ENCODE assay signal across 8 mouse cellular contexts in the genomic region with DNA sequence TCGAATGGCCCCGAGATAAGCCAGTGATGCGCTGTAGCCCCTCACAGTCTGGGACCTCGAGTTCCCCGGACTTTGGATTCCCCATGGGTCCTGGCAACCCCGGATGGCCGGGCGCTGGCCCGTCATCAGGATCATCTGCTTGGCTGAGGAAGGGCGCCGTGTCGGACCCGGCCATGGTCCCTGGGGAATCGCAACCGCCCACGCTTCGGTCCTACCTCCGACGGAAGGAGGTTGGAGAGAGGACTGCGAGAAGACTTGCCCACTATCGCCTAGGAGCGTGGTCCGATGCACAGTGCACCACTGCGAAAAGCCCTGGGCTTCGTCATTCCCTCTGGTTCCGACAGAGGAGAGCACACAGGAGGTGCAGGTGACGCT. TPM values are rescaled to one million over a fixed set of nuclear protein-coding genes. Genes with fewer than 3 reads are reported as not detected.
DNase-seq lines count a peak whose midpoint lies in the region; ATAC-seq and TF ChIP-seq lines count a peak whose summit lies in the region.

No protein-coding gene starts in this region.

- WGBS in neural tube, embryonic 11.5 days: 2% methylated on average over 27 of the region's 27 CpGs
- 2% methylated on average over 27 of the region's 27 CpGs for WGBS in heart, postnatal 0 days
- WGBS in liver, embryonic 14.5 days (ENCODE audit: insufficient replicate concordance): 1% methylated on average over 27 of the region's 27 CpGs

- TF ChIP-seq EP300 in heart, postnatal 0 days (IDR thresholded peaks at IDR 0.05; ENCODE audit: low read depth): no peak
- TF ChIP-seq EP300 in liver, embryonic 14.5 days (IDR thresholded peaks at IDR 0.05; ENCODE audit: low read depth): no peak

- TF ChIP-seq CTCF in heart, postnatal 0 days (IDR thresholded peaks at IDR 0.05; ENCODE audit: low read depth): no peak
- TF ChIP-seq CTCF in liver, embryonic 14.5 days (IDR thresholded peaks at IDR 0.05; ENCODE audit: low read depth): no peak
- TF ChIP-seq CTCF in testis, adult 2 months (IDR thresholded peaks at IDR 0.05; ENCODE audit: control insufficient read depth, insufficient read depth, insufficient replicate concordance, low read depth, low read length): no peak

- TF ChIP-seq POLR2A in testis, adult 2 months (IDR thresholded peaks at IDR 0.05; ENCODE audit: control insufficient read depth, low read depth, low read length): no peak; the same call in 1 of the 2 replicates

- H3K9ac ChIP-seq in neural tube, embryonic 11.5 days (ENCODE audit: low read length): peak overlapping the region; percentile 83
- H3K9ac ChIP-seq in heart, postnatal 0 days (replicated peaks; ENCODE audit: low read depth, low read length): peak overlapping the region; percentile 87
- H3K9ac ChIP-seq in liver, embryonic 14.5 days (replicated peaks): peak overlapping the region; percentile 76

- H3K36me3 ChIP-seq in neural tube, embryonic 11.5 days (ENCODE audit: control insufficient read depth, insufficient read depth, low read length): peaks cover 4% of the 10 kb centered on the region; the same call in 1 of the 2 replicates
- H3K36me3 ChIP-seq in heart, postnatal 0 days (replicated peaks; ENCODE audit: control insufficient read depth, insufficient read depth, low read length): peaks cover 25% of the 10 kb centered on the region
- peaks cover 4% of the 10 kb centered on the region for H3K36me3 ChIP-seq in liver, embryonic 14.5 days (replicated peaks; ENCODE audit: control insufficient read depth, insufficient read depth, low read depth)
- no peaks in the 10 kb centered on the region for H3K36me3 ChIP-seq in testis, adult 2 months (ENCODE audit: control insufficient read depth, insufficient read depth, low read length)

- peak; percentile 35 for DNase-seq in adrenal gland, postnatal 14 days
- DNase-seq in adrenal gland, adult 8-10 months: no peak
- no peak for DNase-seq in neural tube, embryonic 11.5 days (ENCODE audit: low spot score)
- no peak for DNase-seq in neural tube, embryonic 10.5 days (ENCODE audit: extremely low spot score, low spot score)
- no peak for DNase-seq in heart, postnatal 0 days (ENCODE audit: low spot score)
- DNase-seq in liver, embryonic 14.5 days (ENCODE audit: low read depth in 3 of 3, low spot score in 3 of 3): no peak
- DNase-seq in embryo, embryonic 9.5 days (ENCODE audit: extremely low spot score): no peak

- peak; percentile 45 for ATAC-seq in neural tube, embryonic 11.5 days (ENCODE audit: insufficient read depth, low FRiP score, low TSS enrichment)
- ATAC-seq in heart, postnatal 0 days (ENCODE audit: insufficient read depth, low read depth): peak; percentile 31
- ATAC-seq in liver, embryonic 14.5 days (ENCODE audit: insufficient read depth): peak; percentile 58

- peak overlapping the region; percentile 97 for H3K4me2 ChIP-seq in neural tube, embryonic 11.5 days (ENCODE audit: low read depth)
- peak overlapping the region; percentile 96 for H3K4me2 ChIP-seq in heart, postnatal 0 days (ENCODE audit: low read depth, low read length)
- H3K4me2 ChIP-seq in liver, embryonic 14.5 days (ENCODE audit: low read depth): peak overlapping the region; percentile 96

- peak overlapping the region; percentile 93 for H3K4me3 ChIP-seq in neural tube, embryonic 11.5 days (ENCODE audit: low read depth, low read length)
- peak overlapping the region; percentile 96 for H3K4me3 ChIP-seq in heart, postnatal 0 days (ENCODE audit: low read depth, low read length)
- H3K4me3 ChIP-seq in liver, embryonic 14.5 days (ENCODE audit: insufficient read depth in 1 of 2, low read depth in 2 of 2, low read length in 2 of 2): peak overlapping the region; percentile 84 to 89
- H3K4me3 ChIP-seq in testis, adult 2 months (ENCODE audit: control insufficient read depth, low read depth, low read length): peak overlapping the region; percentile 84

- peaks cover 8% of the 10 kb centered on the region for H3K4me1 ChIP-seq in neural tube, embryonic 11.5 days (ENCODE audit: control insufficient read depth, insufficient read depth, low read length)
- H3K4me1 ChIP-seq in heart, postnatal 0 days (ENCODE audit: control insufficient read depth, insufficient read depth): 0 out of 2 replicates have a peak, but pooled peaks cover 9% of the 10 kb centered on the region
- peaks cover 4 to 12% of the 10 kb centered on the region in 2 experiments for H3K4me1 ChIP-seq in liver, embryonic 14.5 days (replicated peaks; ENCODE audit: control insufficient read depth in 2 of 2, insufficient read depth in 2 of 2, low read length in 1 of 2)
- peaks cover 9% of the 10 kb centered on the region for H3K4me1 ChIP-seq in testis, adult 2 months (ENCODE audit: control insufficient read depth, insufficient read depth, low read length)

- no peaks in the 10 kb centered on the region for H3K27me3 ChIP-seq in neural tube, embryonic 11.5 days (ENCODE audit: control insufficient read depth, insufficient read depth, low read length)
- H3K27me3 ChIP-seq in heart, postnatal 0 days (ENCODE audit: control insufficient read depth, insufficient read depth, low read length): no peaks in the 10 kb centered on the region
- no peaks in the 10 kb centered on the region; the same call in 1 of the 2 replicates for H3K27me3 ChIP-seq in liver, embryonic 14.5 days (ENCODE audit: control insufficient read depth, insufficient read depth, low read length)
- H3K27me3 ChIP-seq in testis, adult 2 months (ENCODE audit: control insufficient read depth, insufficient read depth, low read length): no peaks in the 10 kb centered on the region

- H3K9me3 ChIP-seq in neural tube, embryonic 11.5 days (ENCODE audit: control insufficient read depth, low read length): no peaks in the 10 kb centered on the region
- no peaks in the 10 kb centered on the region for H3K9me3 ChIP-seq in heart, postnatal 0 days (replicated peaks; ENCODE audit: control insufficient read depth, low read length)
- H3K9me3 ChIP-seq in liver, embryonic 14.5 days (ENCODE audit: control insufficient read depth, low read length): no peaks in the 10 kb centered on the region

- H3K27ac ChIP-seq in neural tube, embryonic 11.5 days (ENCODE audit: low read depth, low read length): 0 out of 2 replicates have a peak overlapping the region, but pooled peaks have one; percentile 34
- peak overlapping the region; percentile 59; the same call in 1 of the 2 replicates for H3K27ac ChIP-seq in heart, postnatal 0 days (ENCODE audit: low read depth)
- H3K27ac ChIP-seq in liver, embryonic 14.5 days: peak overlapping the region; percentile 19; the same call in 1 of the 2 replicates
- H3K27ac ChIP-seq in testis, adult 2 months (ENCODE audit: control insufficient read depth, insufficient read depth, low read depth, low read length): peak overlapping the region; percentile 4; the same call in 1 of the 2 replicates

RNA-seq across cellular contexts. Expression of a gene that starts 0.4 kb away (rescaled TPM):
- 38.7 and 45.0 TPM in 2 replicates for total RNA-seq in adrenal gland, postnatal 14 days (2021)
- 10 to 100 TPM; 36.9 to 57.2 (median 45.6) TPM for total RNA-seq in adrenal gland, adult 8-10 months (2022)
- polyA plus RNA-seq in neural tube, embryonic 11.5 days (2014; fragmentation: Nextera tagmentation; extraction: Ambion mirVana): 53.0 and 54.0 TPM in 2 replicates
- 47.0 and 87.1 TPM in 2 replicates for total RNA-seq in heart, postnatal 0 days (2014; rRNA removed; ENCODE audit: low replicate concordance)
- polyA plus RNA-seq in heart, postnatal 0 days (2015; fragmentation: Nextera tagmentation; extraction: Ambion mirVana): 34.6 and 36.0 TPM in 2 replicates
- polyA plus RNA-seq in liver, embryonic 14.5 days (2012; rRNA removed): 20.2 and 21.7 TPM in 2 replicates
- polyA plus RNA-seq in liver, embryonic 14.5 days (2014; fragmentation: Nextera tagmentation; extraction: Ambion mirVana): 11.4 and 11.6 TPM in 2 replicates
- polyA plus RNA-seq in testis, adult 2 months (2012; rRNA removed): 30.9 and 44.2 TPM in 2 replicates

RNA-seq across cellular contexts. Expression of a gene that starts 7.5 kb away (rescaled TPM):
- 1.1 and 14.1 TPM in 2 replicates for total RNA-seq in adrenal gland, postnatal 14 days (2021)
- total RNA-seq in adrenal gland, adult 8-10 months (2022): 1 to 10 TPM in 3 of 4 experiments, under 1 TPM in 1; 0.49 to 2.0 (median 1.6) TPM
- polyA plus RNA-seq in neural tube, embryonic 11.5 days (2014; fragmentation: Nextera tagmentation; extraction: Ambion mirVana): 1.9 and 2.6 TPM in 2 replicates
- 0.73 and 6.7 TPM in 2 replicates for total RNA-seq in heart, postnatal 0 days (2014; rRNA removed; ENCODE audit: low replicate concordance)
- 0.75 and 1.1 TPM in 2 replicates for polyA plus RNA-seq in heart, postnatal 0 days (2015; fragmentation: Nextera tagmentation; extraction: Ambion mirVana)
- polyA plus RNA-seq in liver, embryonic 14.5 days (2012; rRNA removed): 7.3 and 7.5 TPM in 2 replicates
- polyA plus RNA-seq in liver, embryonic 14.5 days (2014; fragmentation: Nextera tagmentation; extraction: Ambion mirVana): 7.6 and 9.2 TPM in 2 replicates
- polyA plus RNA-seq in testis, adult 2 months (2012; rRNA removed): 0.53 and 0.57 TPM in 2 replicates

RNA-seq across cellular contexts. Expression of a gene that starts 19.6 kb away (rescaled TPM):
- 7.1 and 8.4 TPM in 2 replicates for total RNA-seq in adrenal gland, postnatal 14 days (2021)
- 10 to 100 TPM in 2 of 4 experiments, 1 to 10 TPM in 2; 6.5 to 10.8 (median 8.8) TPM for total RNA-seq in adrenal gland, adult 8-10 months (2022)
- 4.4 and 5.5 TPM in 2 replicates for polyA plus RNA-seq in neural tube, embryonic 11.5 days (2014; fragmentation: Nextera tagmentation; extraction: Ambion mirVana)
- total RNA-seq in heart, postnatal 0 days (2014; rRNA removed; ENCODE audit: low replicate concordance): 3.5 and 6.5 TPM in 2 replicates
- polyA plus RNA-seq in heart, postnatal 0 days (2015; fragmentation: Nextera tagmentation; extraction: Ambion mirVana): 1.2 TPM in 2 replicates
- 6.8 and 7.1 TPM in 2 replicates for polyA plus RNA-seq in liver, embryonic 14.5 days (2012; rRNA removed)
- polyA plus RNA-seq in liver, embryonic 14.5 days (2014; fragmentation: Nextera tagmentation; extraction: Ambion mirVana): 3.0 and 3.1 TPM in 2 replicates
- 39.4 and 41.3 TPM in 2 replicates for polyA plus RNA-seq in testis, adult 2 months (2012; rRNA removed)

RNA-seq across cellular contexts. Expression of a gene that starts 37.8 kb away (rescaled TPM):
- total RNA-seq in adrenal gland, postnatal 14 days (2021): 2.7 and 19.9 TPM in 2 replicates
- total RNA-seq in adrenal gland, adult 8-10 months (2022): under 1 TPM; 0.56 to 0.94 (median 0.78) TPM
- not detected in 2 replicates for polyA plus RNA-seq in neural tube, embryonic 11.5 days (2014; fragmentation: Nextera tagmentation; extraction: Ambion mirVana)
- total RNA-seq in heart, postnatal 0 days (2014; rRNA removed; ENCODE audit: low replicate concordance): 0.04 TPM in 1 of 2 replicates, not detected in the other
- 0.12 and 0.21 TPM in 2 replicates for polyA plus RNA-seq in heart, postnatal 0 days (2015; fragmentation: Nextera tagmentation; extraction: Ambion mirVana)
- 0.30 and 0.35 TPM in 2 replicates for polyA plus RNA-seq in liver, embryonic 14.5 days (2012; rRNA removed)
- polyA plus RNA-seq in liver, embryonic 14.5 days (2014; fragmentation: Nextera tagmentation; extraction: Ambion mirVana): 0.34 and 0.64 TPM in 2 replicates
- polyA plus RNA-seq in testis, adult 2 months (2012; rRNA removed): 1.8 TPM in 2 replicates

RNA-seq across cellular contexts. Expression of a gene that starts 51.7 kb away (rescaled TPM):
- total RNA-seq in adrenal gland, postnatal 14 days (2021): 35.7 and 45.2 TPM in 2 replicates
- 100 to 1,000 TPM in 2 of 4 experiments, 10 to 100 TPM in 2; 52.1 to 174 (median 93.2) TPM for total RNA-seq in adrenal gland, adult 8-10 months (2022)
- 21.4 and 23.2 TPM in 2 replicates for polyA plus RNA-seq in neural tube, embryonic 11.5 days (2014; fragmentation: Nextera tagmentation; extraction: Ambion mirVana)
- 20.2 and 24.8 TPM in 2 replicates for total RNA-seq in heart, postnatal 0 days (2014; rRNA removed; ENCODE audit: low replicate concordance)
- polyA plus RNA-seq in heart, postnatal 0 days (2015; fragmentation: Nextera tagmentation; extraction: Ambion mirVana): 15.0 and 16.4 TPM in 2 replicates
- polyA plus RNA-seq in liver, embryonic 14.5 days (2012; rRNA removed): 3.4 and 4.4 TPM in 2 replicates
- 3.1 and 4.6 TPM in 2 replicates for polyA plus RNA-seq in liver, embryonic 14.5 days (2014; fragmentation: Nextera tagmentation; extraction: Ambion mirVana)
- polyA plus RNA-seq in testis, adult 2 months (2012; rRNA removed): 17.6 and 17.7 TPM in 2 replicates

Comparison
In these comparisons a context has a peak if more than half of its experiments do, and no peak if none do; other contexts are left out.
1. H3K27ac ChIP-seq: peak in every context shown above with its lines; median percentile 59 in heart, postnatal 0 days; 34 in neural tube, embryonic 11.5 days; 19 in liver, embryonic 14.5 days; 4 in testis, adult 2 months.